In the genomic region with DNA sequence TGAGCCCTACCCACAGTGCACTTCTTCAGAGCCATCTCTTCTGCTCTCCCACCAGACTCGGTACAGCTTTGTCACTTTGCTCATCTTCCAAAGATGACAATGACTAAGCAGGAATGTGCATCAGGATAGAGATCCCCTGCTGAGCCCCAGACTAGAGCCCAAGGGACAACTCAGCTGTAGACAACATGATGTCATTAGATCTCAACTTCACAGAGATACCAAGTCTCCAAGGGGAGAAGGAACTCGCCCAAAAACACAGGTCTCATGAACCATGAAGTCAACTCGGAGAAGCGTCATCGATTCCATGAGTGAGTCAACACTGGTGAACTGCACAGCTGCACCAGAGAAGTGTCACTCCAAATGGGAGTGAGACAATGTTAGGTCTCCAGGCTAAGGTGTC, we compare ENCODE assay signal across 18 mouse cellular contexts.
"Had no signal": no experiment of that assay in that cellular context is flagged by ENCODE, and none has a peak within 500 bp of the region (broad histone marks: within the 10 kb centered on the region; RNA-seq: fewer than 3 reads in every experiment).

No protein-coding gene starts in this region.

- H3K27me3 ChIP-seq: lung, embryonic 15.5 days; midbrain, embryonic 12.5 days; neural tube, embryonic 13.5 days; neural tube, embryonic 15.5 days had no signal

- H3K4me3 ChIP-seq: lung, embryonic 15.5 days; midbrain, embryonic 10.5 days; midbrain, embryonic 12.5 days; myocyte; neural tube, embryonic 13.5 days; neural tube, embryonic 15.5 days had no signal

- H3K36me3 ChIP-seq: lung, embryonic 15.5 days; midbrain, embryonic 10.5 days; midbrain, embryonic 12.5 days; neural tube, embryonic 13.5 days; neural tube, embryonic 15.5 days had no signal

- DNase-seq: liver, postnatal 0 days; lung, adult 2 months; lung, postnatal 4 days; midbrain, embryonic 14.5 days; retina, postnatal 1 day; right cerebral cortex, adult 18-20 months; right cerebral cortex, postnatal 25 days; right cerebral cortex, postnatal 4 days; spleen, adult 18-20 months; thymus, adult 18-20 months; thymus, postnatal 14 days; thymus, postnatal 4 days had no signal
